Mouse (Mus musculus): ENCODE measurements at regions not wholly inside any gene's neighbourhood (a gene's known extent, or its start where the extent isn't known, plus 50 kb on each side); places are given as distances from the start of the nearest gene placed in this dataset.

GRCm38 (mm10) chrX:12860168-12860567 lies 98.3 kb upstream of the Med14 start:
- H3K4me2 ChIP-seq (ENCODE audit: low read depth), result no peak overlapping the region
- TF ChIP-seq REST (IDR thresholded peaks at IDR 0.05; ENCODE audit: insufficient read depth, insufficient read length) (no peak), POLR2A (IDR thresholded peaks at IDR 0.05; ENCODE audit: insufficient read length, low read depth) (no peak), TCF3 (IDR thresholded peaks at IDR 0.05; ENCODE audit: insufficient read length, low read depth) (no peak), MAX (IDR thresholded peaks at IDR 0.05; ENCODE audit: low read depth) (no peak), SRF (IDR thresholded peaks at IDR 0.05; ENCODE audit: control insufficient read depth, insufficient read length, low read depth) (no peak), TCF12 (IDR thresholded peaks at IDR 0.05; ENCODE audit: insufficient read depth, poor library complexity, severe bottlenecking) (no peak), MYOG (IDR thresholded peaks at IDR 0.05; ENCODE audit: control insufficient read depth in 1 of 3, insufficient read depth in 1 of 3, insufficient read length in 2 of 3, low read depth in 2 of 3) (no peak), USF1 (IDR thresholded peaks at IDR 0.05; ENCODE audit: low read depth) (no peak), MYOD1 (IDR thresholded peaks at IDR 0.05; ENCODE audit: control insufficient read depth in 1 of 3, insufficient read length in 2 of 3, low read depth in 2 of 3) (no peak), CEBPB (IDR thresholded peaks at IDR 0.05; ENCODE audit: insufficient read depth, poor library complexity, severe bottlenecking) (no peak), E2F4 (IDR thresholded peaks at IDR 0.05; ENCODE audit: insufficient read depth) (no peak), POLR2AphosphoS2 (IDR thresholded peaks at IDR 0.05; ENCODE audit: insufficient read length, low read depth) (no peak)
- no peaks in the 10 kb centered on the region for H3K79me2 ChIP-seq (ENCODE audit: control insufficient read depth, insufficient read depth)
- no peak overlapping the region for H3ac ChIP-seq (ENCODE audit: control insufficient read depth, insufficient read length)
- no peaks in the 10 kb centered on the region for H3K36me3 ChIP-seq (ENCODE audit: control insufficient read depth, insufficient read depth)
- no peaks in the 10 kb centered on the region for H3K27me3 ChIP-seq (ENCODE audit: control insufficient read depth, insufficient read depth, insufficient read length)
- no peak overlapping the region for H3K4me3 ChIP-seq

GRCm38 (mm10) chrX:12858757-12859156 lies 96.9 kb upstream of the Med14 start:
- H3K27me3 ChIP-seq (ENCODE audit: control insufficient read depth, insufficient read depth, insufficient read length), result no peaks in the 10 kb centered on the region
- TF ChIP-seq REST (IDR thresholded peaks at IDR 0.05; ENCODE audit: insufficient read depth, insufficient read length) (no peak), MAX (IDR thresholded peaks at IDR 0.05; ENCODE audit: low read depth) (no peak), TCF12 (IDR thresholded peaks at IDR 0.05; ENCODE audit: insufficient read depth, poor library complexity, severe bottlenecking) (no peak), MYOG (IDR thresholded peaks at IDR 0.05; ENCODE audit: control insufficient read depth in 1 of 3, insufficient read depth in 1 of 3, insufficient read length in 2 of 3, low read depth in 2 of 3) (no peak), CEBPB (IDR thresholded peaks at IDR 0.05; ENCODE audit: insufficient read depth, poor library complexity, severe bottlenecking) (no peak), POLR2A (IDR thresholded peaks at IDR 0.05; ENCODE audit: insufficient read length, low read depth) (no peak), POLR2AphosphoS2 (IDR thresholded peaks at IDR 0.05; ENCODE audit: insufficient read length, low read depth) (no peak), TCF3 (IDR thresholded peaks at IDR 0.05; ENCODE audit: insufficient read length, low read depth) (no peak), MYOD1 (IDR thresholded peaks at IDR 0.05; ENCODE audit: control insufficient read depth in 1 of 3, insufficient read length in 2 of 3, low read depth in 2 of 3) (no peak), E2F4 (IDR thresholded peaks at IDR 0.05; ENCODE audit: insufficient read depth) (no peak), USF1 (IDR thresholded peaks at IDR 0.05; ENCODE audit: low read depth) (no peak), SRF (IDR thresholded peaks at IDR 0.05; ENCODE audit: control insufficient read depth, insufficient read length, low read depth) (no peak)
- H3ac ChIP-seq (ENCODE audit: control insufficient read depth, insufficient read length), result no peak overlapping the region
- H3K36me3 ChIP-seq (ENCODE audit: control insufficient read depth, insufficient read depth), result no peaks in the 10 kb centered on the region
- H3K79me2 ChIP-seq (ENCODE audit: control insufficient read depth, insufficient read depth), result no peaks in the 10 kb centered on the region
- no peak overlapping the region for H3K4me3 ChIP-seq
- peak overlapping the region; percentile 7 for H3K4me2 ChIP-seq (ENCODE audit: low read depth)

- H3K4me3 ChIP-seq, result no peak overlapping the region
- H3K79me2 ChIP-seq (ENCODE audit: control insufficient read depth, insufficient read depth), result no peaks in the 10 kb centered on the region
- no peak for TF ChIP-seq MAX (IDR thresholded peaks at IDR 0.05; ENCODE audit: low read depth)
- TF ChIP-seq MYOG (IDR thresholded peaks at IDR 0.05; ENCODE audit: control insufficient read depth in 1 of 3, insufficient read depth in 1 of 3, insufficient read length in 2 of 3, low read depth in 2 of 3), result no peak
- no peak for TF ChIP-seq MYOD1 (IDR thresholded peaks at IDR 0.05; ENCODE audit: control insufficient read depth in 1 of 3, insufficient read length in 2 of 3, low read depth in 2 of 3)
- TF ChIP-seq TCF3 (IDR thresholded peaks at IDR 0.05; ENCODE audit: insufficient read length, low read depth), result no peak
- TF ChIP-seq TCF12 (IDR thresholded peaks at IDR 0.05; ENCODE audit: insufficient read depth, poor library complexity, severe bottlenecking), result no peak
- TF ChIP-seq REST (IDR thresholded peaks at IDR 0.05; ENCODE audit: insufficient read depth, insufficient read length), result no peak
- TF ChIP-seq POLR2A (IDR thresholded peaks at IDR 0.05; ENCODE audit: insufficient read length, low read depth), result no peak
- no peak for TF ChIP-seq POLR2AphosphoS2 (IDR thresholded peaks at IDR 0.05; ENCODE audit: insufficient read length, low read depth)
- TF ChIP-seq USF1 (IDR thresholded peaks at IDR 0.05; ENCODE audit: low read depth), result no peak
- no peak for TF ChIP-seq E2F4 (IDR thresholded peaks at IDR 0.05; ENCODE audit: insufficient read depth)
- TF ChIP-seq SRF (IDR thresholded peaks at IDR 0.05; ENCODE audit: control insufficient read depth, insufficient read length, low read depth), result no peak
- no peak for TF ChIP-seq CEBPB (IDR thresholded peaks at IDR 0.05; ENCODE audit: insufficient read depth, poor library complexity, severe bottlenecking)
- H3K36me3 ChIP-seq (ENCODE audit: control insufficient read depth, insufficient read depth), result no peaks in the 10 kb centered on the region
- H3ac ChIP-seq (ENCODE audit: control insufficient read depth, insufficient read length), result no peak overlapping the region
- peak overlapping the region; percentile 44 for H3K4me2 ChIP-seq (ENCODE audit: low read depth)
- H3K27me3 ChIP-seq (ENCODE audit: control insufficient read depth, insufficient read depth, insufficient read length), result no peaks in the 10 kb centered on the region
These were observed 96.2 kb upstream of the Med14 start for GRCm38 (mm10) chrX:12857881-12858755.

GRCm38 (mm10) chrX:12855425-12855824 lies 93.6 kb upstream of the Med14 start:
- H3K4me2 ChIP-seq (ENCODE audit: low read depth), result no peak overlapping the region
- no peak overlapping the region for H3K4me3 ChIP-seq
- H3K36me3 ChIP-seq (ENCODE audit: control insufficient read depth, insufficient read depth), result no peaks in the 10 kb centered on the region
- H3ac ChIP-seq (ENCODE audit: control insufficient read depth, insufficient read length), result no peak overlapping the region
- TF ChIP-seq REST (IDR thresholded peaks at IDR 0.05; ENCODE audit: insufficient read depth, insufficient read length) (no peak), TCF12 (IDR thresholded peaks at IDR 0.05; ENCODE audit: insufficient read depth, poor library complexity, severe bottlenecking) (no peak), CEBPB (IDR thresholded peaks at IDR 0.05; ENCODE audit: insufficient read depth, poor library complexity, severe bottlenecking) (no peak), POLR2AphosphoS2 (IDR thresholded peaks at IDR 0.05; ENCODE audit: insufficient read length, low read depth) (no peak), E2F4 (IDR thresholded peaks at IDR 0.05; ENCODE audit: insufficient read depth) (no peak), SRF (IDR thresholded peaks at IDR 0.05; ENCODE audit: control insufficient read depth, insufficient read length, low read depth) (no peak), MAX (IDR thresholded peaks at IDR 0.05; ENCODE audit: low read depth) (no peak), USF1 (IDR thresholded peaks at IDR 0.05; ENCODE audit: low read depth) (no peak), MYOD1 (IDR thresholded peaks at IDR 0.05; ENCODE audit: control insufficient read depth in 1 of 3, insufficient read length in 2 of 3, low read depth in 2 of 3) (no peak), MYOG (IDR thresholded peaks at IDR 0.05; ENCODE audit: control insufficient read depth in 1 of 3, insufficient read depth in 1 of 3, insufficient read length in 2 of 3, low read depth in 2 of 3) (no peak), TCF3 (IDR thresholded peaks at IDR 0.05; ENCODE audit: insufficient read length, low read depth) (no peak), POLR2A (IDR thresholded peaks at IDR 0.05; ENCODE audit: insufficient read length, low read depth) (no peak)
- H3K27me3 ChIP-seq (ENCODE audit: control insufficient read depth, insufficient read depth, insufficient read length), result no peaks in the 10 kb centered on the region
- H3K79me2 ChIP-seq (ENCODE audit: control insufficient read depth, insufficient read depth), result no peaks in the 10 kb centered on the region

Data from myocyte (in vitro differentiated cells).